In the genomic region with DNA sequence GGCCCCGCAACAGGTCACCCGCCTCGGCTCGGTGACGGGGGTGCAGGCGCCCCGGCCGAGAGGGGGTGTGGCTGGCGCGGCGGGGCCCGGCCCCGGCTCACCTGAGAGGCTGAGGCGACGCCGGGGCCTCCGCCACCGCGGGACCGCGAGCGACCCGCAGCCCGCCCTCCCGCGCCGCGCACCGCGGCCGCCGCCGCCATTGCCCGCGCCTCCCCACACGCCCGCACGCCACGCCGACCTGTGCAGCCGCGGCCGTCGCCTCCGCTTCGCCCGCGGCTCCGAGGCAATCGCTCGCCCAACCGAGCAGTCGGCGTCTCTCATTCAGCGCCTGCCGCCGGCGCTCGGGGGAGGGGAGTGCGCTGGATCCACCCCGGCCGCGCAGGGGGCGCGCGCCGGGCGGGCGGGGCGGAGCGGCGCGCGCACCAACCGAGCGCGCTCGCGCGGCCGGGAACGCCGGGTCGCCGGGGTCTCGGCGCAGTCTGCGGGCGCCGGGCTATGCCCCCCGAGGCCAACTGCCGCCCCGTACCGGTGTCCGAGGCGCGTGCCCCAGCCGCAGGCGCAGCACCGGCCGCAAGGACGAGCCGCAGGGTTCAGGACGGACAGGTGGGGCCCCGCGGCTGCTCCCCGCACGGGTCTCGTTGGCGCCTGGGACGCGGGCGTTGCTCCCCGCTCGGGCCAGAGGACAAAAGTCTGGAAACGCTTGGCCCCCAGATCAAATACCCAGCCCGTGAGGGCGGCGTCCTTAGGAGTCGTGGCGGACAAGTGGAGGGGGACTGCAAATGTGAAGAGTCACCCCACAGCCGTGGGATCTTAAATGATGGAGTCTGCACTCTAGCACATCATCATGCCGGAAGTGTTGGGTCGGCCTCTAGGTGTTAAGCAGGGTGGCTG, we compare ENCODE assay signal across 8 mouse cellular contexts. TPM values are rescaled to one million over a fixed set of nuclear protein-coding genes. Genes with fewer than 3 reads are reported as not detected.
DNase-seq lines count a peak whose midpoint lies in the region.

A gene (minus strand): TSS at position 376 of the 891 bp plus-strand sequence.

- H3K9me3 ChIP-seq in megakaryocyte, embryonic 14.5 days: no peaks in the 10 kb centered on the region

- H3K27me3 ChIP-seq in megakaryocyte, embryonic 14.5 days (replicated peaks): no peaks in the 10 kb centered on the region

- intact Hi-C loops in left cerebral cortex, postnatal 10 days (cut with DNase I): loop anchor here (5.0 to 10.0 kb wide), 2 partner anchors 138 to 345 kb away; no protein-coding TSS in a partner anchor

- peaks cover 64% of the 10 kb centered on the region for H3K4me1 ChIP-seq in megakaryocyte, embryonic 14.5 days

- peaks cover 12% of the 10 kb centered on the region for H3K36me3 ChIP-seq in megakaryocyte, embryonic 14.5 days (replicated peaks; ENCODE audit: low read length)

- peak within 1 kb of the TSS; percentile 96 for H3K4me3 ChIP-seq in megakaryocyte, embryonic 14.5 days (replicated peaks)

- peak; percentile 76 for DNase-seq in R1 (ENCODE audit: low read depth, low spot score)
- DNase-seq in cerebellum, adult 9-11 months: peak; percentile 72
- peak; percentile 45 to 48 for DNase-seq in frontal cortex, postnatal 25 days (ENCODE audit: low spot score in 2 of 2)
- DNase-seq in induced T-regulatory cell, adult 2 months (ENCODE audit: low read depth): peak; percentile 83
- DNase-seq in left cerebral cortex, postnatal 10 days (ENCODE audit: extremely low spot score in 1 of 2, low spot score in 2 of 2): peak; percentile 26 to 78
- peak; percentile 75 to 80 for DNase-seq in right cerebral cortex, postnatal 10 days (ENCODE audit: low spot score in 2 of 2)
- peak; percentile 61 to 64 for DNase-seq in urinary bladder, postnatal 4 days (ENCODE audit: low spot score in 2 of 2)

RNA-seq across cellular contexts. Expression of the gene that starts here (rescaled TPM):
- total RNA-seq in left cerebral cortex, postnatal 10 days (2021): 10 to 100 TPM; 55.7 to 58.3 TPM
- 50.3 and 60.3 TPM in 2 replicates for polyA plus RNA-seq in megakaryocyte, embryonic 14.5 days (2012; ENCODE audit: insufficient read depth, low replicate concordance)

Comparison
In these comparisons a context has a peak if more than half of its experiments do, and no peak if none do; other contexts are left out.
1. Peak in every context shown above with its lines: DNase-seq and H3K4me3 ChIP-seq.